Mouse (Mus musculus): ENCODE data around the gene Cyfip1.
A peak's percentile ranks its signal among the peaks of the same experiment; 100 is the strongest.

Gene Cyfip1

GRCm38 (mm10) chr7:55938341-55938740, 96.8 kb downstream of the Cyfip1 start:
- DNase-seq (ENCODE audit: low spot score in 2 of 2), result no peak

- DNase-seq (ENCODE audit: low spot score in 2 of 2), result no peak
These were observed 114.5 kb downstream of the Cyfip1 start for GRCm38 (mm10) chr7:55956054-55956453.

- DNase-seq (ENCODE audit: low spot score in 2 of 2), result no peak
These were observed 115.6 kb downstream of the Cyfip1 start for GRCm38 (mm10) chr7:55957178-55957577.

GRCm38 (mm10) chr7:55957916-55958315, 116.4 kb downstream of the Cyfip1 start:
- DNase-seq (ENCODE audit: low spot score in 2 of 2), result no peak

GRCm38 (mm10) chr7:55959801-55960200, 118.3 kb downstream of the Cyfip1 start:
- DNase-seq (ENCODE audit: low spot score in 2 of 2), result no peak

- no peak for DNase-seq (ENCODE audit: low spot score in 2 of 2)
These were observed 119.0 kb downstream of the Cyfip1 start for GRCm38 (mm10) chr7:55960506-55960905.

- DNase-seq (ENCODE audit: low spot score in 2 of 2), result peak; percentile 84 to 90
These were observed 120.7 kb downstream of the Cyfip1 start, which contains the start of gene Nipa2 for GRCm38 (mm10) chr7:55962004-55962908. TSS of gene Nipa2 (minus strand) at chr7:55962476.

- no peak for DNase-seq (ENCODE audit: low spot score in 2 of 2)
These were observed 125.4 kb downstream of the Cyfip1 start for GRCm38 (mm10) chr7:55966866-55967460.

GRCm38 (mm10) chr7:55968258-55968901, 126.8 kb downstream of the Cyfip1 start:
- DNase-seq (ENCODE audit: low spot score in 2 of 2), result peak; percentile 17 to 19

GRCm38 (mm10) chr7:55969415-55969814, 127.9 kb downstream of the Cyfip1 start:
- DNase-seq (ENCODE audit: low spot score in 2 of 2), result no peak

- no peak for DNase-seq (ENCODE audit: low spot score in 2 of 2)
These were observed 132.9 kb downstream of the Cyfip1 start for GRCm38 (mm10) chr7:55974429-55974828.

GRCm38 (mm10) chr7:55981511-55981910, 140.0 kb downstream of the Cyfip1 start:
- DNase-seq (ENCODE audit: low spot score in 2 of 2), result no peak

Measured in heart, adult 9 months (tissue).